Mouse (Mus musculus) stomach, embryonic 16.5 days (tissue): ENCODE measurements at regions not wholly inside any gene's neighbourhood (a gene's known extent, or its start where the extent isn't known, plus 50 kb on each side); places are given as distances from the start of the nearest gene placed in this dataset.

Source experiments
- ATAC-seq: fragments of 200-750 bp; cut with Nextera tagmentation; 2 replicates; pipeline ENCODE4 v1.8.0; 2017; ENCODE audit warnings: moderate number of reproducible peaks, moderate TSS enrichment; ENCODE audit not compliant: insufficient read depth, low FRiP score
- H3K27ac ChIP-seq: fragments of 300-500 bp; sonication (generic); 2 replicates; pipeline ENCODE4 v1.5.1; 2014; ENCODE audit warnings: low read length
- H3K27me3 ChIP-seq: fragments of 300-500 bp; sonication (generic); 2 replicates; pipeline ENCODE4 v1.6.1; 2014; ENCODE audit warnings: low read length, control low read depth, mixed read lengths; ENCODE audit not compliant: control insufficient read depth, insufficient read depth
- H3K36me3 ChIP-seq: fragments of 300-500 bp; sonication (generic); 2 replicates; pipeline ENCODE4 v1.6.1; 2014; ENCODE audit warnings: low read length; ENCODE audit not compliant: control insufficient read depth, insufficient read depth
- H3K4me1 ChIP-seq: fragments of 300-500 bp; sonication (generic); 2 replicates; pipeline ENCODE4 v1.6.1; 2014; ENCODE audit warnings: low read length, control low read depth, mixed read lengths; ENCODE audit not compliant: control insufficient read depth, insufficient read depth
- H3K4me2 ChIP-seq: fragments of 300-500 bp; sonication (generic); 2 replicates; pipeline ENCODE4 v1.6.1; 2014; ENCODE audit warnings: low read depth, low read length, mixed read lengths
- H3K4me3 ChIP-seq: fragments of 300-500 bp; sonication (generic); replicated peaks from 2 replicates; pipeline ENCODE4 v1.5.1; 2014; ENCODE audit warnings: mild to moderate bottlenecking, low read length
- H3K9ac ChIP-seq: fragments of 300-500 bp; sonication (generic); 2 replicates; pipeline ENCODE4 v1.6.1; 2014; ENCODE audit warnings: low read length
- H3K9me3 ChIP-seq: fragments of 300-500 bp; sonication (generic); replicated peaks from 2 replicates; pipeline ENCODE4 v1.6.1; 2016; ENCODE audit warnings: low read length, control low read depth; ENCODE audit not compliant: control insufficient read depth
- WGBS: fragments of 180-500 bp; shearing (Covaris S2); extraction: QIAGEN DNeasy Blood & Tissue Kit; methylation state at CpG from one replicate; pipeline ENCODE4 v1.1.7; 2014; 5-methylcytosine and 5-hydroxymethylcytosine counted together

DNA sequence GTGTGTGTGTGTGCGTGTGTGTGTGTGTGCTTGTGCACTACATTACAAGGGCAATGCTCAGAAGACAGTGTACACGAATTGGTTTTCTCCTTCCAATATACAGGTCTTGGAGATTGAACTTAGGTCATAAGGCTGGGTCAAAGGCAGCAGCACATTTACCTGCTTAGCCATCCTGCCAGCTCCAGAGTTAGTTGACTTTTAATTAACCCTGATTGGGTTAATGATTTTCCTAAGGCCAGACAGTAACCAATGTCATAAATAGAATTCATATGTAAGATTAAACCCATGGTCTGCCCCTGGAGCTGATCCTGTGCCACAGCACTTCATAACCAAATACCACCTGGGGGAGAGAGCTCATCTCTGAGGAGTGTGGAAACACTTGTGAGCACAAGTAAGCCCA lies 81.3 kb upstream of the Cenpw start:
- Histone ChIP-seq H3K9ac (no peak overlapping the region), H3K27me3 (no peaks in the 10 kb centered on the region), H3K36me3 (no peaks in the 10 kb centered on the region), H3K4me3 (no peak overlapping the region), H3K4me1 (no peaks in the 10 kb centered on the region), H3K9me3 (no peaks in the 10 kb centered on the region), H3K27ac (no peak overlapping the region), H3K4me2 (no peak overlapping the region)
- no peak for ATAC-seq
- WGBS, result 69% methylated on average over 2 of the region's 2 CpGs

GRCm38 (mm10) chr10:30280451-30280850 lies 80.1 kb upstream of the Cenpw start:
- Histone ChIP-seq H3K9me3 (no peaks in the 10 kb centered on the region), H3K9ac (no peak overlapping the region), H3K4me2 (no peak overlapping the region), H3K27me3 (no peaks in the 10 kb centered on the region), H3K4me3 (no peak overlapping the region), H3K4me1 (no peaks in the 10 kb centered on the region), H3K36me3 (no peaks in the 10 kb centered on the region), H3K27ac (no peak overlapping the region)
- WGBS, result 67% methylated on average over 1 of the region's 1 CpGs
- ATAC-seq, result no peak

DNA sequence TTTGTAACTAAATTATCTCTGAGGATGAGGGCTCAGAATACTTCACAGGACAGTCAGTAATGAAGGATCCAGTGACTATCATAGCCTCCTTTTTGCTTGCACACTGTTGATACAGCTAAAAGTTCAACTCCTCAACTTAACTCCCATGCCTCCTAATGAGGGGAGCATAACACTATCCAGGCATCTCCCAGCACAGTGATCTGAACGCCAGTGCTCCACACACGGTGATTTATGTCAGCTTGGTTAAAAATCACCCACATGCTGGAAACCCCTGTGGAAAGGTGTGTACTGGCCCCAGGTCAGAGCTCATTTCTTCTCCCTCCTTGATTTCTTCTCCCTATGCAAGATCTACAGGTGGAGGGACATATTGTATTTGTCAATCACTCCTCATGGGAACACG lies 79.6 kb upstream of the Cenpw start:
- Histone ChIP-seq H3K4me1 (no peaks in the 10 kb centered on the region), H3K36me3 (no peaks in the 10 kb centered on the region), H3K9ac (no peak overlapping the region), H3K4me3 (no peak overlapping the region), H3K9me3 (no peaks in the 10 kb centered on the region), H3K27ac (no peak overlapping the region), H3K27me3 (no peaks in the 10 kb centered on the region), H3K4me2 (no peak overlapping the region)
- WGBS, result 34% methylated on average over 3 of the region's 3 CpGs
- no peak for ATAC-seq

- H3K9me3 ChIP-seq, result no peaks in the 10 kb centered on the region
- H3K36me3 ChIP-seq, result no peaks in the 10 kb centered on the region
- no peak overlapping the region for H3K27ac ChIP-seq
- H3K4me2 ChIP-seq, result no peak overlapping the region
- no peaks in the 10 kb centered on the region for H3K4me1 ChIP-seq
- H3K4me3 ChIP-seq, result no peak overlapping the region
- ATAC-seq, result no peak
- no peak overlapping the region for H3K9ac ChIP-seq
- H3K27me3 ChIP-seq, result no peaks in the 10 kb centered on the region
Measured at GRCm38 (mm10) chr10:30278987-30279386, 78.6 kb upstream of the Cenpw start.

- ATAC-seq, result no peak
- Histone ChIP-seq H3K9ac (no peak overlapping the region), H3K4me1 (no peaks in the 10 kb centered on the region), H3K27ac (no peak overlapping the region), H3K36me3 (no peaks in the 10 kb centered on the region), H3K4me3 (no peak overlapping the region), H3K27me3 (no peaks in the 10 kb centered on the region), H3K4me2 (no peak overlapping the region), H3K9me3 (no peaks in the 10 kb centered on the region)
- WGBS, result 78% methylated on average over 4 of the region's 4 CpGs
Measured at GRCm38 (mm10) chr10:30265129-30265528, 64.8 kb upstream of the Cenpw start.

- WGBS, result 58% methylated on average over 3 of the region's 3 CpGs
- H3K9ac ChIP-seq, result no peak overlapping the region
- H3K36me3 ChIP-seq, result no peaks in the 10 kb centered on the region
- H3K9me3 ChIP-seq, result no peaks in the 10 kb centered on the region
- H3K4me1 ChIP-seq, result no peaks in the 10 kb centered on the region
- H3K4me3 ChIP-seq, result no peak overlapping the region
- no peaks in the 10 kb centered on the region for H3K27me3 ChIP-seq
- H3K27ac ChIP-seq, result no peak overlapping the region
- no peak for ATAC-seq
- H3K4me2 ChIP-seq, result no peak overlapping the region
Measured at GRCm38 (mm10) chr10:30259716-30260115, 59.4 kb upstream of the Cenpw start.

GRCm38 (mm10) chr10:30257889-30258288 lies 57.5 kb upstream of the Cenpw start:
- H3K9me3 ChIP-seq, result no peaks in the 10 kb centered on the region
- no peak overlapping the region for H3K9ac ChIP-seq
- WGBS, result 40% methylated on average over 4 of the region's 4 CpGs
- H3K27ac ChIP-seq, result no peak overlapping the region
- no peak overlapping the region for H3K4me2 ChIP-seq
- H3K27me3 ChIP-seq, result no peaks in the 10 kb centered on the region
- no peaks in the 10 kb centered on the region for H3K36me3 ChIP-seq
- no peaks in the 10 kb centered on the region for H3K4me1 ChIP-seq
- no peak for ATAC-seq
- no peak overlapping the region for H3K4me3 ChIP-seq
